Mouse (Mus musculus) erythroid progenitor cell, adult 5-6 weeks (primary cell): ENCODE measurements around the gene Sim1. TPM values are rescaled to one million over a fixed set of nuclear protein-coding genes. Genes with fewer than 3 reads are reported as not detected.

ENCODE experiments used
- ATAC-seq: replicated peaks from 2 replicates; pipeline ENCODE4 v1.8.0; 2016; ENCODE audit warnings: moderate number of reproducible peaks, mild to moderate bottlenecking, moderate TSS enrichment, inconsistent platforms; ENCODE audit not compliant: poor library complexity, low FRiP score, severe bottlenecking
- total RNA-seq, 2 experiments: library from RNA; stranded (forward) in 1 of 2; stranded (reverse) in 1 of 2; fragments of 150-400 nt in 1 of 2; fragments of 186-747, 209-891 nt in 1 of 2; gene quantifications; 2 replicates each; pipeline versions ENCODE4 v1.2.3 to v1.2.4; 2015 to 2017; ENCODE audit warnings: low replicate concordance in 2 of 2

The Sim1 gene
- total RNA-seq, 2 experiments from 2014 or later, result not detected

- no peak for ATAC-seq
Observed at GRCm38 (mm10) chr10:51023308-51024279, 129.0 kb downstream of the Sim1 start.
